Mouse (Mus musculus): ENCODE results near the gene Tap2. TPM values are rescaled to one million over a fixed set of nuclear protein-coding genes. Genes with fewer than 3 reads are reported as not detected.

Gene Tap2
- total RNA-seq, 1 experiment from 2014 or later, result 96.6 TPM

DNA sequence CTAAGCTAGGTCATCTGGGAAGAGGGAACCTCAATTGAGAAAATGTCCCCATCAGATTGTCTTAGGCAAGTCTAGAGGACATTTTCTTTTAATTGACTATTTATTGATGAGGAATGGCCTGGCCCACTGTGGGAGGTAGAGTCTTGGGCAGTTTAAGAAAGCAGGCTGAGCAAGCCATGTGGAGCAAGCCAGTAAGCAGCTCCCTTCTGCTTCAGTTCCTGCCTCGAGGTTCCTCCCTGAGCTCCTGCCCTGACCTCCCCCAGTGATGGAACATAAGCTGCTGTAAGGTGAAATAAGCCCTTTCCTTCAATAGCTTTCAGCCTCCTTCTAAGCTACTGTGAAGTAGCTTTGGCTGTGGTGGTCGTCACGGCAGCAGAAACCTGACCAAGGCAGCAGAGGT lies 34.4 kb downstream of the Tap2 start:
- ATAC-seq (replicated peaks; ENCODE audit: insufficient number of reproducible peaks, low FRiP score, low TSS enrichment, poor library complexity, severe bottlenecking), result no peak

DNA sequence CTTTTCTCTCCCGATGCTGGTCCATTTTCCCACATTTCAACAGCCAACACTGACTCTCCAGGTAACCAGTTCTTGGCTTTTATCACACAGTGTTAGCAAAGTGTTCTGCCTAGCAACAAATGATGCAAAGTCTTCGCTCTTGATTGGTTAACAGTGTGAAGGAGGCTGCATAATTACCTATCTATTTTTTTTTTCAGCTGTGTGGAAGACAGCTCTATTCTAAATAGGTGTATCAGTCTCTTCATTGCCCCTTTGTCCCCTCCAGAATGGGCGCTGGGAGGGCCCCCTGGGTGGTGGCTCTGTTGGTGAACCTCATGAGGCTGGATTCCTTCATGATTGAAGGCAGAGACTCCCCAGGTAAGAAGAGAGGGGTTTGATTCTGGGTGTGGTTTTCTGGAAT lies 35.4 kb downstream of the Tap2 start, which contains the start of gene H2-Ob:
Gene H2-Ob (plus strand): TSS at position 198 of the 400 bp plus-strand sequence.
- ATAC-seq (replicated peaks; ENCODE audit: insufficient number of reproducible peaks, low FRiP score, low TSS enrichment, poor library complexity, severe bottlenecking), result peak; percentile 23; the same call in 1 of the 2 replicates

DNA sequence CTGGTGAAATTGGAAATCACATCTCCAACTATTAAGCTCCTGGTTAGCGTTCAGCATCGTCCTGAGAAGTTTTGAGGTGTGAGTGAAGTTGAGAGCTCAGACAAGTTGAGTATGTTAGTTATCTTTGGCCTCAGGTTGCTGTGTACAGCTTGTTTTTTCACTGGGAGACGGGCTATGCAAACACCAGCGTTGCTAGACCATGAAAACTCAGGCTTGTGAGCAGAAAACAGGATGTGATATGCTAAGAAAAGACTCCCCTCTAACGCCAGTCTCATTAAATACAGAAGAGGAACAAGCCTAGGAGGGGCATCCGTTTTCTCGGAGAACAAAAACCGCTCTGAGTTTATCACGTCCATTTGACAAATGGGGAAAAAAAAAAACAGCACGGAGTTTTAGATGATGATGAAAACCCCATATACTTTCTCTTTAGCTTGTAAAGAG lies 36.3 kb downstream of the Tap2 start:
- ATAC-seq (replicated peaks; ENCODE audit: insufficient number of reproducible peaks, low FRiP score, low TSS enrichment, poor library complexity, severe bottlenecking), result peak; percentile 56

DNA sequence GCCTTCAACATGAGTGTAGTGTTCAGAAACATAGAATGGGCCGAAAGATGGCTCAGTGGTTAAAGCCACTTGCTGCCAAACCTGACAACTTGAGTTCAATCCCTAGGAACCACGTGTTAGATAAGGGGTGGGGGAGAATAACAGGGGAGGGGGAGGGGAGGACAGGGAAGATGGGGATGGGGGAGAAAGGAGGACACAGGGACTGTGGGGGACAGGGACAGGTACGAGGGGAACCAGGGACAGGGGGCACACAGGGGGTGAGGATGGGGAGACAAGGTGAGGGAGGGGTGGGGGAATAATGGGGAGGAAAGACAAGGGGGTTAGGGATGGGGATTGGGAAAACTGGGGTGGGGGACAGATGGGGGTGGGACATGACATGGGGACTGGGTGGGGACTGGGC lies 37.0 kb downstream of the Tap2 start:
- no peak for ATAC-seq (replicated peaks; ENCODE audit: insufficient number of reproducible peaks, low FRiP score, low TSS enrichment, poor library complexity, severe bottlenecking)

DNA sequence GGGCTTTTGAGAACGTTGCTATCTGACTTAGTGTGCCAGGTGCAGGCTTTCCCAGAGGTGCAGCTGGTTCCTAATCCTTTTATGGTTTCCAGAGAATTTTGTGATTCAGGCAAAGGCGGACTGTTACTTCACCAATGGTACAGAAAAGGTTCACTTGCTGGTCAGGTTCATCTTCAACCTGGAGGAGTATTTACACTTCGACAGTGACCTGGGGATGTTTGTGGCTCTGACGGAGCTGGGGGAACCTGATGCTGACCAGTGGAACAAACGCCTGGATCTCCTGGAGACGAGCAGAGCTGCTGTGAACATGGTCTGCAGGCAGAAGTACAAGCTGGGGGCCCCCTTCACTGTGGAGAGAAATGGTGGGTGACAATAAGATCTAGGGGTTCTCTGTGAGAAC lies 37.6 kb downstream of the Tap2 start:
- ATAC-seq (replicated peaks; ENCODE audit: insufficient number of reproducible peaks, low FRiP score, low TSS enrichment, poor library complexity, severe bottlenecking), result no peak

DNA sequence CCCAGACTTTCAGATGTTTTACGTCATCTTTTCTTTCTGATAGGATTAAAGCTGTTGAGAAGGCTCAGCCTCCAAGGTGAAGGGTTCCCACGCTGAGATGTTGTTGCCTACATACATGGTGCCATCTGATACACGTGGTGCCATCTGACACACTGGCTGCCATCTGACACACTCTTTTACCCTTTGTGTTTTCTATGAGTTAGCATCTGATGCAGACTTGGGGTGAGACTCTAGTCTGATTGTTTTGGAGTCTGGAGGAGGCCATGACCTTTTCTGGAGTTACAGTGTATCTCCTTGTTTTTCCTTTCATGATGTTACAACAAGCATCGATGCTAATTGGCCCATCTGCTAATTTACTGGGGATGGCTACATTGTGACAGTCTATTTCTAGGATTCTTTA lies 41.3 kb downstream of the Tap2 start:
- no peak for ATAC-seq (replicated peaks; ENCODE audit: insufficient number of reproducible peaks, low FRiP score, low TSS enrichment, poor library complexity, severe bottlenecking)

DNA sequence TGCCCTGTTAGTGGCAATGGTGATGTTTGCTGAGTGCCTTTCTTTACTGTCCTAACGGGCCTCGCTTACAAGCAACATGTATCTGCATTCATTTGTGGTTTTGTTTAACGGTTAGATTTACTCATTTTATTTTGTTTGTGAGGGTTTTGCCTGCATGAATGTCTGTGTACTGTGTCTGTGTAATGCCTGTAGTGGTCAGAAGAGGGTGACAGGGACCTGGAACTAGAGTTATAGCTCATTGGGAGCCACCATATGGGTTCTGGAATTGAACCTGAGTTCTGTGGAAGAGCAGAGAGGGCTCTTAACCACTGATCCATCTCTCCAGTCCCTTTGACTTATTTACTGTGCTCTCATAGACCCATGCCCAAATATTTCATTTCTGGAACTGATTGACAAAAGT lies 43.7 kb downstream of the Tap2 start:
- ATAC-seq (replicated peaks; ENCODE audit: insufficient number of reproducible peaks, low FRiP score, low TSS enrichment, poor library complexity, severe bottlenecking), result no peak

DNA sequence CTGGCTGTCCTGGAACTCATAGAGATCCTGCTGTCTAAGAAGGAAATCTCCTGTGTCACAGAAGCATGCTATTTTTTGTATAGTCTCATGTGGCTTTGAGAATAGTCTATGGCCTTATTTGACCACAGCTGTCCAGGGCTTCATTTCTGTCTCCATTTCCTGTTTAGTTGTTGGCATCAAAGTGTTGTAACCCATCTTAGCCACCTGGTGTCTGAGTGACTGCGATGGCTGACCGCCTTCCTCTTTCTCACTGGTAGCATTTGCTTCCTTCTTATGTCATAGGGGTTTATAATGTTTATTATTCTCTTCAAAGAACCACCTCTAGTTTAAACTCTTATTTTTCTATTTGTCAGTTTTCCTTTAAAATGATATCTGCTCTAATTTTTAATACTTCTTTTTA lies 45.4 kb downstream of the Tap2 start:
- ATAC-seq (replicated peaks; ENCODE audit: insufficient number of reproducible peaks, low FRiP score, low TSS enrichment, poor library complexity, severe bottlenecking), result peak; percentile 76

DNA sequence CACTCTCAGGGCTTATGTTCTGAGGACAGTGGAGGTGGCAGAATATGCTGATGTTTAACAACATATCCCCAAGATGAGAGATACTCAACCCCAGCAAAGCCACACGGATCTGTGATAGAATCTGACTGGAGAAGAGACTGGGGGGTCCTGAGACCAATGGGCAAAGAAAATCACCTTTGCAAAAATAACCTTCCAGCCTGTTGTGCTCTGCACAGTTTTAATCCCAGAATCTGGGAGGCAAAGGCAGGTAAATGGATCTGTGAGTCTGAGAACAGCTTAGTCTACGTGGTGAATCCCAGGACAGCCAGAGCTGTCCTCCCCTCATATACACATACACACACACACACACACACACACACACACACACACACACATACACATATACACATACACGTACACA lies 46.0 kb downstream of the Tap2 start:
- ATAC-seq (replicated peaks; ENCODE audit: insufficient number of reproducible peaks, low FRiP score, low TSS enrichment, poor library complexity, severe bottlenecking), result no peak

DNA sequence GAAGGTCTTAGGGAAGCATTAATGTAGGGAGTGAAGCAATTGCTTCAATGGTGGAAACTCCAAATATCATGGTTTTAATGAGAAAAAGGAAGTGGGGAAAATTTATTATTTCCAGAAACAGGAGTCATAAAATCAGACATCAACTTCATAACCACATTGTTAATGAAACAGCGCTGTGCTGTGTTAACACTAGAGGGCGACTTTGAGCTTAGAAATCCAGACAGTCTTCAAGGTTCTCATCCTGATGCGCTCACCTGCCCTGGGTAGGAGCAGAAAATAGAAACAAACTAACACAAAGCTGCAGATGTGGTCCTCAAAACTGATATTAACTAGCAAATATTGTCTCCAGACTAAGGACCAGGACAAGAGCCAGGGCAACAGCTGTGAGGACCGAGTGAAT lies 46.6 kb downstream of the Tap2 start:
- ATAC-seq (replicated peaks; ENCODE audit: insufficient number of reproducible peaks, low FRiP score, low TSS enrichment, poor library complexity, severe bottlenecking), result peak; percentile 70

DNA sequence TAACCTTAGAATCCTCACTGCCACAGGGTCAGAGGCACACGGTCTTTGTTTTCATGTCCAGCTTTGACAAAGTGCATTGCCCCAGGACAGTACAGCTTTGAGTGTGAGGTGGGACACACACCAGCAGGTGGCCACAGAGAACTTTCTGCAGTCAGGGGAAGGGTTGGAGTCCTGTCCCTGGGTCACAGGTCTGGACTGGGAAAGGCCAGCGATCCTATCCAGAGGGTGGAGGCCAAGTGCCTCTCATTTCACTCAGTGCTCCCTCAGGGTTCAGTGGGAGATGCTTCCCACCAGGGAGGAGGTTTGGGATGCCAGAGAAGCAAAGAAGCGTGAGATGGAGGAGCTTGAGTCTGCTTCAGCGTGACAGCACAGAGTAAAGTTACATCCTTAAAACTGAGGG lies 48.3 kb downstream of the Tap2 start:
- no peak for ATAC-seq (replicated peaks; ENCODE audit: insufficient number of reproducible peaks, low FRiP score, low TSS enrichment, poor library complexity, severe bottlenecking)

DNA sequence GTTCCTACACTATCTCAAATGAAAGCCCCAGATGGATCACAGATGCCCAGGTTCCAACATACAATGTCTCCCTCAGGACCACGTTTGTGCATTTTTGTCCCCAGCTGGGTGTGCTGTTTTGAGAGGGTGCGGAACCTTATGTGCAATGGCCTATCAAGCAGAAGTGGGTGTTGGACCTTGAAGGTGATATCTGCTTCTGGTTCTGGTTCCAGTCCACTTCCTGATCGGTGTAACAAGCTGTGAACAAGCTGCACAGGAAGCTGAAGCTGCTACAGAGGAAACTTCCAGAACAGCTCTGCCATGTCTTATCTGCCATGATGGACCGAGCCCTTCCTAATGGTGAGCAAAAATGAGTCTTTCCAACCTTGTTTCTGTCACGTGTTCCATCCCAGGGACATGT lies 53.2 kb downstream of the Tap2 start:
- no peak for ATAC-seq (replicated peaks; ENCODE audit: insufficient number of reproducible peaks, low FRiP score, low TSS enrichment, poor library complexity, severe bottlenecking)

DNA sequence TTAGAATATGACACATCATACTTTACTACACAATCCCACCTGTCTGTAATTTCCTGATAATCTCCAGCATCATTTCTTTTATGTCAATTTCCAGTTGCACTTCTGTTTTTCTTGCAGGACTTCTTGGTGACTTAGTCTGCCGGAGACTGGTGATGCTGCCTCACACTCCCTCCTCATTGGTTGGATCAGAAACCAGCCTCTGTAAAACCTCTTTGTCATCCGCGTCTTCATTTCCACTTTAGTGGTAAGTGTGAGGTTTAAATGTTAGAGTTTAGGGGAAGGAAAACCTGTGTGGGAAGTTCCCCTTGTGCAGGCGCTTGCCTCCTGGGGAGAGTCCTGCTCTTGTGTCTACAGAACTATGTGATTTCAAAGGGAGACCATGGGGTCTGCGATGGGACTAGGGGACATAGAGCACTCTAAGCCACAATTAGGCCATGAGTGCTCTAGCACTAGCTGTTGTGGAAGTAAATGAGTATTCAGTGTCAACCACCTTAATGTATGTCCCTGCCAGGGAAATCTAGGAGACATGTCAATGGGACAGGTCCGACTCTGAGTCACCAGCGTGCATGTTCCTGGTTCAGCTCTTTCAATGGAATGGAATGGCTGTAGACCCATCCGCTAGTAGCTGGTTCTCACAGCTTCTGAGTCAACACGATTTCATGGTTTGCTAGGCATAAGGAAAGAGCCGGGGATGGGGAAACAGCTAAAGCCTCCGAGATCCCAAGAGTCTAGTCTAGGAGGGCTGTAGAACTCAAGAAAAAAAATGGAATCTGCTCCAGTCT lies 54.5 kb downstream of the Tap2 start, which contains the start of gene H2-Ab1:
Gene H2-Ab1 (plus strand): TSS at position 96 of the 782 bp plus-strand sequence.
- peak; percentile 85 for ATAC-seq (replicated peaks; ENCODE audit: insufficient number of reproducible peaks, low FRiP score, low TSS enrichment, poor library complexity, severe bottlenecking)

DNA sequence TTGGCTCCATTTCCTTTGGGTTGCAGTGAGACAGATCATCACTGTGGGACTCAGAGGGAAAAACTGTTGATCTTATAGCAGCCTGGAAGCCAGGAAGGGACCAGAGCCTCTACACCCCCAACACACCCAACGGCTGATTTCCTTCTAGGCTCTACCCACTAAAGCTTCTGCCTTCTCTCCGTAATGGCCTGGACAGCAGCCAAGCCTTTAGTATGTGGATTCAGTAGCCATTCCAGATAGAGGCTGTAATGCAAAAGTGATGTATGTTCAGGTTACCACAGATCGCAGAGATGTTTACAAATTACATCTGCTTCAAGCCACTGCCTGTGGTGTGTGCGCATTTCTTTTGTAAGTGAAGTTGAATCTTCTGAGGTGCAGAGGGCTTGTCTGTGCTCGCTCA lies 57.2 kb downstream of the Tap2 start:
- ATAC-seq (replicated peaks; ENCODE audit: insufficient number of reproducible peaks, low FRiP score, low TSS enrichment, poor library complexity, severe bottlenecking), result no peak

DNA sequence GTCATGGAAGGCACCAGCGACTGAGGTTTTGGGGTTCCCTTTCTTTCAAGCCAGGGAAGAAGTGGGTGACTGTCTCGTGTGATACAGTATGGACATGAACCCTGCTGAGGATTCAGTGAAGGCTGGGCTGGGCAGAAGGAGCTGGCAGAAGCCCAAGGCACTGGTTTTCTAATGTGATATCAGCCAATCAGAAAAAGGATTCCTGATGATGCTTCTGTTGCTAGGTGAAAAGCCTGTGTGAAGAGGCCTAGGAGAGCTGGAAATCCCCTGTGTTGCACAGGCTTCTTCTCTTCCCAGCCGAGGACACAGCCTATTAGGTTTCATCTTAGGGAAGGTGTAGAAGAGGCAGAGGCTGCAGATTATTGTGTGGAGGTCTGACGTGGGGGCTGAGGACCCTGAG lies 58.2 kb downstream of the Tap2 start:
- peak; percentile 54 for ATAC-seq (replicated peaks; ENCODE audit: insufficient number of reproducible peaks, low FRiP score, low TSS enrichment, poor library complexity, severe bottlenecking)

DNA sequence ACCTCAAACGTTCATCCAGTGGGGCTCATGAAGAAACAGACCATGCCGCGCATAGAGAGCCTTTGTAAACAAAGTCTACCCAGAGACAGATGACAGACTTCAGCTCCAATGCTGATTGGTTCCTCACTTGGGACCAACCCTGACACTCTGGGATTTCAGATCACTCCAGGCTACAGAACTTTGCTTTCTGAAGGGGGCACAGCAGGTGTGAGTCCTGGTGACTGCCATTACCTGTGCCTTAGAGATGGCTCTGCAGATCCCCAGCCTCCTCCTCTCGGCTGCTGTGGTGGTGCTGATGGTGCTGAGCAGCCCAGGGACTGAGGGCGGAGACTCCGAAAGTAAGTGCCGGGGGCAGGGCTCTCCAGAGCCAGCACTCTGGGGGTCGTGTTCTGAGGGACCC lies 59.7 kb downstream of the Tap2 start:
- ATAC-seq (replicated peaks; ENCODE audit: insufficient number of reproducible peaks, low FRiP score, low TSS enrichment, poor library complexity, severe bottlenecking), result peak; percentile 64

DNA sequence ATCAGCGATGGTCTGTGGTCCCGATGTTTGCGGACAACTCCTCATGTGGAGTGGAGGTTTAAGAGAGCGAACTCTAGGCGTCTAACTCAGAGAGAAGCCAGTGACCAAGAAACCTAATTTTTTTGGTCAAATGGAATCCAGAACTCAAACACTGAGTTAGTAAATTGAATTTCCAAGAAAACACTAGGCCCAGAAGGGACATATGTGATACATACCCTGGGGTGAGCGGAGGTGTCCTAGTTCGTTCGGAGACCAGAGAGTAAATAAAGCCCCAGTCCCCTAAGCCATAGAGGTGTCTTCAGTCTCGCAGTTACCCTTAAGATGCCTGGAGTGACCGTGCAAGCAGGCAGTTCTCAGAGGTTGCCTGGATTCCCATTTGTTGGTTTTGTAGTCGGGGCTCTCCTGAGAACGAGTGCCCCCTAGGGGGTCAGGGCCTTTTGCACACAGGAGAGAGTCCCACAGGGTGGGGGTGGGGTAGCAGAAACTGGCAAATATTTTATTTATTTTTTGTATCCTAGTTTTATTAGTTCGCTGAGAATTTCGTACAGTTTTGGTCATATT lies 60.6 kb downstream of the Tap2 start:
- ATAC-seq (replicated peaks; ENCODE audit: insufficient number of reproducible peaks, low FRiP score, low TSS enrichment, poor library complexity, severe bottlenecking), result no peak

DNA sequence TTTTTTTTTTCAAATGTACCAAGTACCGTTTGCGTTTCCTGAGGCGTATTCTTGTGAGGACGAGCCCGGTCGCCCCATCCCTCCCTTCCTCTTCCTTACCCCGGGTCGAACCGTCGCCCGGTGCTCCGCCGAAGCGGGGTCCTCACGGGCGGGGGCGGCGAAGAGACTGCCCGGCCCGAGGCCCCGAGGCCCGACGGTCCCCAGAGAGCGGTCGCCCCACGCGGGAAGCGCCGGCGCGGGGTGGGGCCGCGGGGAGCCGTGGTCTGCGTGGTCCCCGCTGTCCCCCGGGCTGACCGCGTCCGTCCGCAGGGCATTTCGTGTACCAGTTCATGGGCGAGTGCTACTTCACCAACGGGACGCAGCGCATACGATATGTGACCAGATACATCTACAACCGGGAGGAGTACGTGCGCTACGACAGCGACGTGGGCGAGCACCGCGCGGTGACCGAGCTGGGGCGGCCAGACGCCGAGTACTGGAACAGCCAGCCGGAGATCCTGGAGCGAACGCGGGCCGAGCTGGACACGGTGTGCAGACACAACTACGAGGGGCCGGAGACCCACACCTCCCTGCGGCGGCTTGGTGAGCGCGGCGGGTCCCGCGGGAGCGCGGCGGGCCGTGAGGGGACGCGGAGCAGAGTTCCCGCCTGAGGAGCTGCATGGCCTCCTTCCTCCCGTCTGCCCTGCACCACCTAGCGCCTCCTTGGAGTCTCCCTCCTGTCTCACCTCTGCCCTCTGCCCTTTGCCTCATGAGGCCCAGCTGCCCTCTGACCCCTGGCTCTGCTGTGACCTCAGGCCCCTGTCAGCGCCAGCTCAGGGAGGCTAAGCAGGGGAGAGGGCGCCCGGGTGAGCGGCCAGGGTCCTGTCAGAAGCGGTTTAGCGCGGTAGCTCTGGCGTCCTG lies 61.4 kb downstream of the Tap2 start:
- no peak for ATAC-seq (replicated peaks; ENCODE audit: insufficient number of reproducible peaks, low FRiP score, low TSS enrichment, poor library complexity, severe bottlenecking)

Data from monocyte, adult 5-6 weeks (primary cell).